Mouse (Mus musculus) adrenal gland, postnatal 14 days (tissue): ENCODE results near the gene Sgk1. TPM values are rescaled to one million over a fixed set of nuclear protein-coding genes. Genes with fewer than 3 reads are reported as not detected.

ENCODE experiments used
- DNase-seq: peaks from one replicate; pipeline ENCODE4 v3.0.0; 2021; ENCODE audit warnings: mixed read lengths
- total RNA-seq: library from RNA; stranded (reverse); gene quantifications from 2 replicates; pipeline ENCODE4 v1.2.3, GENCODE M21; 2021

Gene Sgk1
- total RNA-seq, 1 experiment from 2014 or later, result 173 TPM

DNA sequence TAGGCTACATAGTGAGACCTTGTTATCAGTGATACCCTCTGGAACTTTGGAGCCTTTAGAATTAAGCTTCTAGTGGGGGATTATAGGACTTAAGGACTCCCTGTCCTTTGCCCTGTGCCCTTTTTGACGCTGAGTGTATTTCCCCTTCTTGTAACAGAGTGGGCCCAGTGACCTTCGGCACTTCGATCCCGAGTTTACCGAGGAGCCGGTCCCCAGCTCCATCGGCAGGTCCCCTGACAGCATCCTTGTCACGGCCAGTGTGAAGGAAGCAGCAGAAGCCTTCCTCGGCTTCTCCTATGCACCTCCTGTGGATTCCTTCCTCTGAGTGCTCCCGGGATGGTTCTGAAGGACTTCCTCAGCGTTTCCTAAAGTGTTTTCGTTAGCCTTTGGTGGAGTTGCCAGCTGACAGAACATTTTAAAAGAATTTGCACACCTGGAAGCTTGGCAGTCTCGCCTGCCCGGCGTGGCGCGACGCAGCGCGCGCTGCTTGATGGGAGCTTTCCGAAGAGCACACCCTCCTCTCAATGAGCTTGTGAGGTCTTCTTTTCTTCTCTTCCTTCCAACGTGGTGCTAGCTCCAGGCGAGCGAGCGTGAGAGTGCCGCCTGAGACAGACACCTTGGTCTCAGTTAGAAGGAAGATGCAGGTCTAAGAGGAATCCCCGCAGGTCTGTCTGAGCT, 116.7 kb downstream of the Sgk1 start:
- DNase-seq, result no peak

DNA sequence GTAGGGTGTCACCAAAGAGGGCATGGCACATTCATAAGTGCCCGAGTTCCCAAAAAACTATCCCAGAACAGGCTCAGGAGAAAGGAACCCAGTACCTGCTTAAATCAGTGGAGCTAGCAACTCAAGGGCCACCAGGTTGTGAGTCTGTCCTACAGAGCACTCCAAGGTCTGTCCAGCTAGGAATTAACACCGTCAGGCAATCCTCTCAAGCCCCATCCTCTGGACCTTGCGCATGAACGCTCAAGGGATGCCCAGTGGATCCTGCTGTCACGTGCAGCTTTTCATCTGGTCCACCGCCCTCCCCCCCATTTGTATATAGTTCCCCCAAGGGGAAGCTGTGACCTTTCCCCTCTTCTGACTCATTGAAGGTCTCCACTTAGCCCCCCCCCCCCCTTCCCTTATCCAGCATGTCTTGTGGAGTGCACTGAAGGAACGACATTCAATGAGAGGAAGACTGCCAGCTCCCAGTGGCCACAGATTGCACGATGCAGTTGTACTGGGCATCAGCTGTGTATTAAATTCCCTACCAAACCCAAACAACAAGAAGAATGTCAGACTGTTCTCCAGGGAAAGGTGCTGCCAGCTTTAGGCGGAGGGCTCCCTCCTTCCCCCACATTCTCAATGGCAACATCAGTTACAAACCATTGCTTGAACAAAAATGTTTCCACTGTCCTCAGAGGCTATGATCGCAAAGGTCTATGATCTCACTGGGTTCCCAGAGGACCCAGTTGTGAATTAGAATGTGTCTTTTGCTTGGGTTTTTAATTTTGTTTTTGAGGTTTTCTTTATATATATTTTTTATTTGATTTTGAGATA, 118.7 kb downstream of the Sgk1 start:
- DNase-seq, result peak; percentile 48

DNA sequence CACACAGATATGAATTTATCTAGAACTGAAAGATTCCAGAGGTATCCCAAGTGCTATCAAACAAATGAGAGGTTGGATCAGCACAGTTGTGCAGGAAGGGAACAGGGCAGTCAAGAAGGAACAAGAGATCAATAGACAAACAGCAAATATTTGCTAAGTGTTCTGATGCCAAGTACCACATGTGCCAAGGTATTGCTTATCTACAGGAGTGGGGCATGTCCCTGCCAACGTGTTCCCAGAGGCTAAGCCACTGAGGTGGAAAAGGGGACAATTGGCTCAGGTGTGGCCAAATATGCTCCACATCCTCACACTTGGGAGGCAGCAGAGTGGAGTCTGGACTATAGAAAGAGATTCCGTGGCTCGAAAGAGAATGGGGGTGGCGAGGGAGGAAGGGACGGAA, 119.6 kb downstream of the Sgk1 start:
- DNase-seq, result no peak

DNA sequence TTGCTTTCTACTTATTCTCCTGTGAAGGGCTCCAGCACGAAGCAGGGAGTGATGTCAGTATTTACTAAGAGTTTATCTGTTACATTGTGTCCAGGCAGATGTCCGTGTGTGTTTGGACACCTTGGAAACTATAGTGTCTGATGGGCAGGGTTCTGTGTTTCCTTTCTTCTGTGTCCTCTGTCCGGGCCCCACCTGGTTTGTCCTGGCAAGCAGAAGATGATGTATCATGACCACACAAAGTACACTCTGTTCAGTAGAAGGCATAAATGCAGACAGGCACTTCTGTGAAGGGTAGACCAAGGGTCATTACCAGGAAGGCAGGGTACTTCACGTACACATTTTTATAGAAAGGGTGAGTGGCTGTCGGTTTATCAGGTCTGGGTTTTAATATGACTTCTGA, 122.8 kb downstream of the Sgk1 start:
- no peak for DNase-seq

GRCm38 (mm10) chr10:22007160-22007801, 125.3 kb downstream of the Sgk1 start:
- no peak for DNase-seq

- peak; percentile 63 for DNase-seq
These were observed 125.8 kb downstream of the Sgk1 start for GRCm38 (mm10) chr10:22007802-22008172.

GRCm38 (mm10) chr10:22010088-22010818, 128.3 kb downstream of the Sgk1 start:
- peak; percentile 86 for DNase-seq

GRCm38 (mm10) chr10:22017469-22018159, 135.6 kb downstream of the Sgk1 start:
- no peak for DNase-seq

DNA sequence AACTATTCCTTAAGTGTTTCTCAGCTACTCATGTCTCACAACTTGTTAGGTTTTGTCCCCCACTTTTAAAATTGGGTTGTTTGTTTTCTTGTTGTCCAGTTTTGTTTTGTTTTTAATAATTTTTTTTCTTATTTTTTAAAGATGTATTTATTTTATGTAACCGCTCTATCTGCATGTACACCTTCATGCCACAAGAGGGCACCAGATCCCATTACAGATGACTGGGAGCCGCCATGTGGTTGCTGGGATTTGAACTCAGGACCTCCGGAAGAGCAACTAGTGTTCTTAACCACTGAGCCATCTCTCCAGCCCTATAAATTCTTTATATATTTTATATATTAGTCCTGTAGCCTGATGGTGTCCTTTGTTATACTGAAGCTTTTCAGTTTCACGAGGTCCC, 136.6 kb downstream of the Sgk1 start:
- no peak for DNase-seq

GRCm38 (mm10) chr10:22034303-22034702, 152.3 kb downstream of the Sgk1 start:
- peak; percentile 28 for DNase-seq

GRCm38 (mm10) chr10:22036256-22036655, 154.3 kb downstream of the Sgk1 start:
- peak; percentile 53 for DNase-seq

Other genes starting within 250 kb of the Sgk1 start
- not detected in 2 replicates for gene 4930444G20Rik, start 185.9 kb downstream of the Sgk1 start, total RNA-seq